Mouse (Mus musculus): ENCODE measurements around the gene Col4a3. TPM values are rescaled to one million over a fixed set of nuclear protein-coding genes. Genes with fewer than 3 reads are reported as not detected.

Gene Col4a3
- polyA plus RNA-seq, 1 experiment from 2014 or later, result 0.07 TPM

DNA sequence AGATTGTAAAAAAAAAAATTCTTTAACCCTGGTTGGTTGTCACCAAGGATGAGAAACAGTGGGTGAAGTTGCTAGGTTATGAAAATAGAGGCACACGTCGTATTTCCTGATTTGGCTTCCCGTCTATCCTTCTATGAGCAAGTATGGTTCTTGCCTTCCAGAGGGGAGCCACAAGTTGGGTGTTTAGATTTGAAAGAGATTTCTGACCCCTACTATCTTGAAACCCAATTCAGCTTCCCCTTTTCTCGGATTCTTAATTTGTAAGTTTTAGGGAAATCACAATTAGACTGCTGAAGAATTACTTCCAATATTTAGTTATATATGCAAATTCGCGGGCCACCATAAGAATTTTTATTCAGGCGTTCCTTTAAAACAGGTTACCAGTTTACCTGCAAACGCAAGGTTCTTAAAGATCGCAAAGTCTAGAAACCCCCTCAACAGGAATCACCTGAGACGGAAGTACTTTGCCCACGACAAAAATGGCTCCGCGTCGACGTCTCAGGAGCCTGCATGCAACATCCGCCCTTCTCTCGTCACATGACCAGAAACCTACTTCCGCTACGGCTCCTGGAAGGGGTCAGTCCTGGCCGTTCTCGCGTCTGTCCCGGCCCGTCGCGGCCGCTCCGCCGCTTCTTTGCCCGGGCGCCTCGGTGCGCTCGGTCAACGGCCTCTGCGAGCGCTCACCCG is 137.8 kb downstream of the Col4a3 start, which contains the start of gene Mff:
Gene Mff, plus strand, starts transcription at position 552 of the 687 bp plus-strand sequence.
- peak within 1 kb of the TSS; percentile 91 for H3K4me3 ChIP-seq
- no peaks in the 10 kb centered on the region for H3K9me3 ChIP-seq (replicated peaks)
- H3K4me1 ChIP-seq, result peaks cover 10% of the 10 kb centered on the region
- H3K27ac ChIP-seq (replicated peaks), result peak within 1 kb of the TSS; percentile 96
- H3K36me3 ChIP-seq, result peaks cover 20% of the 10 kb centered on the region
- DNase-seq (ENCODE audit: low spot score), result peak; percentile 93
- 9% methylated on average over 38 of the region's 38 CpGs for whole genome bisulfite sequencing
- H3K27me3 ChIP-seq (ENCODE audit: low read depth, poor library complexity, severe bottlenecking), result peaks cover 16% of the 10 kb centered on the region

DNA sequence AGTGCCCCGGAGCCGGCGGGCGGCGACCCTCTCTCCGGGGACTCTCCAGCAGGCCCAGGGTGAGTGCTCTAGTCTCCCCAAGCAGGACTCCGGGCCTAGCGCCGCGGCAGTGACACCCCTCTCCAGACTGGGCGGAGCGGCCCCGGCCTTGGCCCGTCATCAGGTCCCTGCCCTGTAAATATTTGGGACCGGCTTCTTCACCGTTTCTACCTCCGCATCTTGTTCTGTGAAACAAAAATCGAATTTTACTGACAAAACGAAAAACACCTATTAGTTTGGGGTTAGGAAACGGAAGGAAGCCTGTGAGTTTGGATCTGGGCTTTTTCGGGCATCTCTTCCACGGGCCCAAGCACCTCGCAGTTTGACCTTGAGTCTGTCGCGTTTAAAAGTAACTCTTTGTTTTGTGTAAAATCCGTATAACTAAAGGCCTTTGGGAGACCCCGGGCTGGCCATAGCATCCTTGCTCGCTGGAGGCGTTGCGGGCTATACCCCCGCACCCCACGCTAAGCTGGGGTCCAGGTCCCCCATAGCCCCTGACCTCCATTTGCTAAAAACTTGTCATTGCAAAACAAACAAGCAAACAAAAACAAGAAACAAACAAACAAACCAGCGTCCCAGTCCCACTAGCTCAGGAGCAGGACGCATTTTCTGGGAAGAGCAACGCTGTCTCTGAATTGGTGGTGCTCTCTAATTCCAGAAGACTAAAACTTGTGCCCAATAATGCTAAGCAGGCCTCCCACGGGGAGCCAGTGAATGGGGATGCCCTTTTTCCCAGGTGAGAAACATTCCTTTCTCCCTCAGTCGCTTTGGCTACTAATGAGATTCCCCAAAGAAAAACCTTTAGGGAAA is 138.5 kb downstream of the Col4a3 start:
- H3K9me3 ChIP-seq (replicated peaks), result no peaks in the 10 kb centered on the region
- peaks cover 10% of the 10 kb centered on the region for H3K4me1 ChIP-seq
- H3K4me3 ChIP-seq, result peak overlapping the region; percentile 91
- no peak for DNase-seq (ENCODE audit: low spot score)
- WGBS, result 2% methylated on average over 37 of the region's 37 CpGs
- peaks cover 27% of the 10 kb centered on the region for H3K36me3 ChIP-seq
- peaks cover 16% of the 10 kb centered on the region for H3K27me3 ChIP-seq (ENCODE audit: low read depth, poor library complexity, severe bottlenecking)
- H3K27ac ChIP-seq (replicated peaks), result peak overlapping the region; percentile 96

DNA sequence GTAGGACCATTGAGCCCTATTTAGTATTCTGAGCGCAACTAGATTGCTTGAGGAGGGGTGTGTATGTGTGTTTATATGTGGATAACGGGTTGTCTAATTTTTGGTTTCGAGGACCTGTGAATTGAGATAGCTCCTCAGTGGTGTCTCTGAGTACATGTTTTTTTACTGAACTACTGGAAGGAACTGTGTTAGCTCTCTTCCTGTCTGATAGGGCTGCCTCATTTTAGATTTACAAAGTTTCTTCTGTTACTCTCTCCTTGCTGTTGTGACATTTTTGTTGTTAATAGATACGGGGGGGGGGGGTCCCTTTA is 139.1 kb downstream of the Col4a3 start:
- WGBS, result 52% methylated on average over 4 of the region's 4 CpGs
- H3K4me1 ChIP-seq, result peaks cover 10% of the 10 kb centered on the region
- DNase-seq (ENCODE audit: low spot score), result no peak
- no peak overlapping the region for H3K27ac ChIP-seq (replicated peaks)
- H3K36me3 ChIP-seq, result peaks cover 33% of the 10 kb centered on the region
- no peaks in the 10 kb centered on the region for H3K9me3 ChIP-seq (replicated peaks)
- peaks cover 16% of the 10 kb centered on the region for H3K27me3 ChIP-seq (ENCODE audit: low read depth, poor library complexity, severe bottlenecking)
- H3K4me3 ChIP-seq, result peak overlapping the region; percentile 91

DNA sequence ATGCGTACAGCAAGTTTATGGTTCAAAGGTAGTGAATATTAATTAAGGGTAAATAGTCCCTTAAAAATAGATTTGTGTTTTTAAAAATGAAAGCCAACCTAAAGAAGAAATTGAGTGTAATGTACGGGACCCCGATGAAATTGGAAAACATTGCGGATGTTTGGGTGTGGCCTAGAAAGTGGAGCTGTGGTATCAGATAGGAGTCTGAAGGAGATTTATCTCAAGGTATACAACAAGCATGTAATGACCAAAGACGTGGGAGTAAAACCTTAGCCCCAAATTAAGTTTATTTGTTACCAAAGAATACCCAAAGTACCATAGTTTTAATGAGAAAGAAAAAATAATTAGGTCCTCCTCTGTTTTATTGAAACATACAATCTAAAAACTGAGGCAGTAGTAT is 139.8 kb downstream of the Col4a3 start:
- H3K4me3 ChIP-seq, result no peak overlapping the region
- peaks cover 16% of the 10 kb centered on the region for H3K27me3 ChIP-seq (ENCODE audit: low read depth, poor library complexity, severe bottlenecking)
- WGBS, result 95% methylated on average over 5 of the region's 5 CpGs
- no peak for DNase-seq (ENCODE audit: low spot score)
- peaks cover 10% of the 10 kb centered on the region for H3K4me1 ChIP-seq
- H3K27ac ChIP-seq (replicated peaks), result no peak overlapping the region
- H3K36me3 ChIP-seq, result peaks cover 40% of the 10 kb centered on the region
- no peaks in the 10 kb centered on the region for H3K9me3 ChIP-seq (replicated peaks)

DNA sequence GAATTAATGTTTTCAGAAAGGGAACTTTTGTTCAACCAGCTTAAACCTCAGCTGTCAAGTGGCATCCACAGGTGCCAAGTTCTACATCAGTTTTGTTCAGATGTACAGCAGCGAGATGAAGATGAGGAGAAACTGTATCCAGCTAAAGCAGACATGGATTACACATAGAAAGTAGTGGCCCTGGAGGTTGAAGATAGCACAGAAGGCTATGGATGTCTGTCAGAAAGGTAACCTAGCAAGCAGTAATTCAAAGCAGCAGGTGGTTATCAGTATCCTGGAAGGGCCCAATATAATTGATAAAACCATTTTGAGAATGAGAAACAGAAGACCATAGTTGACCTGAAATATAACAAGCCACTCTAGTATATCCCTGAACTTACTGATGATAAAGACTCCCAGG is 146.6 kb downstream of the Col4a3 start:
- no peaks in the 10 kb centered on the region for H3K9me3 ChIP-seq (replicated peaks)
- H3K36me3 ChIP-seq, result peaks cover 97% of the 10 kb centered on the region
- no peak for DNase-seq (ENCODE audit: low spot score)
- H3K4me3 ChIP-seq, result no peak overlapping the region
- H3K27me3 ChIP-seq (ENCODE audit: low read depth, poor library complexity, severe bottlenecking), result no peaks in the 10 kb centered on the region
- H3K27ac ChIP-seq (replicated peaks), result no peak overlapping the region
- whole genome bisulfite sequencing, result 86% methylated on average over 1 of the region's 1 CpGs
- no peaks in the 10 kb centered on the region for H3K4me1 ChIP-seq

DNA sequence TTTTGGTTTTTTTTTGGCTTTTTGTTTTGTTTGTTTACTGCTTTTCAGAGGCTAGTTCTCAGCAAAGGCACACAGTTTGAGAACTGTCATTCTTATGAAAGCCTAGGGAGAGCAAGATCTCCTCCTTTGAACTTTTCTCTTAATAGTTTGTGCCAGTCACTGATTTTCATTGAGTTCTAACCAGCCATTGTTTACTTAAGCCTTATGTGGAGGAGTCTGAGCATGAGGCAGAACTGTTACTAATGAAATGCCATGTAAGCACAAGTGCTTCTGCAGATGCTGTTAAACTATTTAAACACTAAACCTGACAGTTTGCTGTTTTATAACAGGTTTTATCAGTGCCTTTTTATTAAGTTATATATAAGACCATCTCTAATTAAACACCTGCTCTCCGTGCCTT is 151.3 kb downstream of the Col4a3 start:
- Histone ChIP-seq H3K4me1 (no peaks in the 10 kb centered on the region), H3K9me3 (replicated peaks) (no peaks in the 10 kb centered on the region), H3K4me3 (no peak overlapping the region), H3K27ac (replicated peaks) (no peak overlapping the region), H3K36me3 (peaks cover 80% of the 10 kb centered on the region), H3K27me3 (ENCODE audit: low read depth, poor library complexity, severe bottlenecking) (no peaks in the 10 kb centered on the region)
- DNase-seq (ENCODE audit: low spot score), result no peak
- 92% methylated on average over 1 of the region's 1 CpGs for WGBS

DNA sequence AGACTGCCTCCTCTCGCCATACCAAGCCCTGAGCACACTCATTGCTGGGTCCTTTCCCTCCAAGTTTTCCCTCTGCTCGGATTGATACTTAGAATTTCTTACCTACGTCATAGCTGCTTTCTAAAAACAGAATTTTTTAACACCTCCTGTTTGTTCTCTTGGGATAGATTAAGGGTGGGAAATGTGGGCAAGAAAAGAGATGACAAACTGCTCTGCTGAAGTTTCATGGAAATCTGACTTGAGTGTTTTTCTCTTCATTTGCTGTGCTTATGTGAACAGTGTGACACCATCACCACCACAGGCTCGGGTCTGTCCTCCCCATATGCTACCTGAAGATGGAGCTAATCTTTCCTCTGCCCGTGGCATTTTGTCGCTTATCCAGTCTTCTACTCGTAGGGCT is 154.8 kb downstream of the Col4a3 start:
- H3K9me3 ChIP-seq (replicated peaks), result no peaks in the 10 kb centered on the region
- no peak overlapping the region for H3K4me3 ChIP-seq
- 87% methylated on average over 7 of the region's 7 CpGs for WGBS
- H3K36me3 ChIP-seq, result peaks cover 52% of the 10 kb centered on the region
- H3K27ac ChIP-seq (replicated peaks), result no peak overlapping the region
- H3K27me3 ChIP-seq (ENCODE audit: low read depth, poor library complexity, severe bottlenecking), result no peaks in the 10 kb centered on the region
- no peaks in the 10 kb centered on the region for H3K4me1 ChIP-seq
- DNase-seq (ENCODE audit: low spot score), result no peak

DNA sequence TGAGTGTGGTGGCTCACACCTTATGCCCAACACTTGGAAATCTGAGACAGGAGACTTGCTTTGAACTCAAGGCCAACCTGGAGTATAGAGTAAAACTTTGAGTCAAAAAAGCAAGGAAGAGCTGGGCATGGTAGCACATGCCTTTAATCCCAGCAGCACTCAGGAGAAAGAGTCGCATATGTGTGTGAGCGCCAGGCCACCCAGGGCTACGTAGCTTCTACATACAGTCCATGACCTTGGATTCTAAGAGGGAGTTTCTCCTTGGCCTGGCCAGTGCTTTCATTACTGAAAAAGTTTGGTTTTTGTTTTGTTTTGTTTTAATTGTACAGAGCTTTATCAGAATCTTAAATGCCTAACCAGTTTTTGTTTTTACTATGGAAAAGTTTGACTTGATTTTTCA is 157.2 kb downstream of the Col4a3 start:
- no peaks in the 10 kb centered on the region for H3K27me3 ChIP-seq (ENCODE audit: low read depth, poor library complexity, severe bottlenecking)
- H3K36me3 ChIP-seq, result peaks cover 38% of the 10 kb centered on the region
- no peak overlapping the region for H3K4me3 ChIP-seq
- 93% methylated on average over 3 of the region's 3 CpGs for WGBS
- H3K27ac ChIP-seq (replicated peaks), result no peak overlapping the region
- H3K9me3 ChIP-seq (replicated peaks), result no peaks in the 10 kb centered on the region
- no peaks in the 10 kb centered on the region for H3K4me1 ChIP-seq
- DNase-seq (ENCODE audit: low spot score), result no peak

DNA sequence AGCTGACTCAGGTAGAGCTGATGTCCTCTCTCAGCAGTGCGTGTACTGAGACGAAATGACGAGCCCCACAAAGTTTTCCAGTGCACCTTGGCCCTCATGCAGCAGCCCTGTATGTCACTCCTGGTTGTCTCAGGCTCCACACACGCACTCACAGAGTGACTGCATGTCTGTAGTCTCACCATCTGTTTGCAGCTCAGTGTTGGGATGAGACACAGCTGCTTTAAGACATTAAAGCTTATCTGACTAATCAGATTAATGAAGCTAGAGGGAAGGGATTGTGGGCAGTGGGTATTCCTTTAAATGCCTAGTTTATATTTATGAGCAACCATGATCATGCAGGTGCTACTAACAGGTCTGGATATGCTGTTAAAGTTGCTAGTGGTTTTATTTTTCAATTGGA is 159.7 kb downstream of the Col4a3 start:
- no peak overlapping the region for H3K4me3 ChIP-seq
- peaks cover 35% of the 10 kb centered on the region for H3K36me3 ChIP-seq
- H3K9me3 ChIP-seq (replicated peaks), result no peaks in the 10 kb centered on the region
- DNase-seq (ENCODE audit: low spot score), result no peak
- 95% methylated on average over 4 of the region's 4 CpGs for WGBS
- H3K27ac ChIP-seq (replicated peaks), result no peak overlapping the region
- no peaks in the 10 kb centered on the region for H3K4me1 ChIP-seq
- no peaks in the 10 kb centered on the region for H3K27me3 ChIP-seq (ENCODE audit: low read depth, poor library complexity, severe bottlenecking)

DNA sequence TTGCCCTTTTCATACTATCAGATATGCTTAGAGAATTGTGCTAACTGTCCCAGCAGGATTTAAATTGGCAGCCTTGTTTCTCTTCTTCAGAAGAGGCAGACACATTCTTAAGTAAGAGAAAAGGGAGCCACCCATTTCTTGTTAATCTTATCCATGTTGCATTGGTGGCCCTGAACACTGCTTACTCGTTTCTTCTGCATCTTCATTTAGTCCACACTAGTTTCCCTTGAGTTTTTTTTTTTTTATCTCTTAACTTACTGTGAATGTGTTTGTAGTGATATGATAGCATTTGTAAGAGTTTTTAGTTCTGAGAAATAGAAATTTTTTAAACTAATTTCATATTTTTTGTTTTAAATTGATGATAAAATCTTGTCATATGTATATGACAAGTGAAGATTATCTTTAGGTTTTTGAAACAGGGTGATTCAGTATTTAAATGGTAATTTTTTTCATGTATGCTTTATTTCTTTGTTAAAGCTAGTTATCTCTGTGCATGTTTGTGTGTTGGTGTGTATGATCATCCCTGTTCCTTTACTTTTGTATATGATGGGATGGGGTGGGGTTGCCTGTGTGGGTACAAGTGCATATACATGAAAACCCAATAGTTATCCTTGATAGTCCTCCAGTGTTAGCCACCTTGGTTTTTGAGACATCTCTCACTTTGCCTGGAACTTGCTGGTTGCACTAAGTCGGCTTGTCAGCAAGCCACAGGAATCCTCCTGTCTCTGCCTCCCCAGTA is 161.2 kb downstream of the Col4a3 start:
- WGBS, result 89% methylated on average over 2 of the region's 2 CpGs
- no peaks in the 10 kb centered on the region for H3K9me3 ChIP-seq (replicated peaks)
- no peak for DNase-seq (ENCODE audit: low spot score)
- H3K4me3 ChIP-seq, result no peak overlapping the region
- peaks cover 36% of the 10 kb centered on the region for H3K36me3 ChIP-seq
- H3K27ac ChIP-seq (replicated peaks), result no peak overlapping the region
- no peaks in the 10 kb centered on the region for H3K27me3 ChIP-seq (ENCODE audit: low read depth, poor library complexity, severe bottlenecking)
- no peaks in the 10 kb centered on the region for H3K4me1 ChIP-seq

DNA sequence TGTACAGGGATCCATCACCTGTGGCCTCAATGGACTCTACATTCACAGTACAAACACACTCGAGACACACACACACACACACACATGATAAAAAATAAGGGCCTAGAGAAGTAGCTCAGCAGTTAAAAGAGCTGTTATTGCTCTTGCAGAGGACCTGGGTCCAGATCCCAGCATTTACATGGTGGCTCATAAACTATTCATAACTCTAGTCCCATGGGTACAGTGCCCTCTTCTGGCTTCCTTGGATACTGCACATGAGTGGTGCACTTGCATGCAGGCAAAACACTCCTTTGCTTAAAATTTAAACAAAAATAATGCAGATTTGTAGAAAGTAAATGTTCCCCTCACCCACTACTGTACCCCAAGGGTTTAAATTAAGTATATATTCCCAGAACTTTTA is 172.8 kb downstream of the Col4a3 start:
- 86% methylated on average over 1 of the region's 1 CpGs for WGBS
- no peaks in the 10 kb centered on the region for H3K4me1 ChIP-seq
- no peaks in the 10 kb centered on the region for H3K27me3 ChIP-seq (ENCODE audit: low read depth, poor library complexity, severe bottlenecking)
- H3K36me3 ChIP-seq, result peaks cover 55% of the 10 kb centered on the region
- no peak for DNase-seq (ENCODE audit: low spot score)
- H3K4me3 ChIP-seq, result no peak overlapping the region
- no peak overlapping the region for H3K27ac ChIP-seq (replicated peaks)
- 0 out of 2 replicates have a peak, but pooled peaks cover 6% of the 10 kb centered on the region for H3K9me3 ChIP-seq (replicated peaks)

DNA sequence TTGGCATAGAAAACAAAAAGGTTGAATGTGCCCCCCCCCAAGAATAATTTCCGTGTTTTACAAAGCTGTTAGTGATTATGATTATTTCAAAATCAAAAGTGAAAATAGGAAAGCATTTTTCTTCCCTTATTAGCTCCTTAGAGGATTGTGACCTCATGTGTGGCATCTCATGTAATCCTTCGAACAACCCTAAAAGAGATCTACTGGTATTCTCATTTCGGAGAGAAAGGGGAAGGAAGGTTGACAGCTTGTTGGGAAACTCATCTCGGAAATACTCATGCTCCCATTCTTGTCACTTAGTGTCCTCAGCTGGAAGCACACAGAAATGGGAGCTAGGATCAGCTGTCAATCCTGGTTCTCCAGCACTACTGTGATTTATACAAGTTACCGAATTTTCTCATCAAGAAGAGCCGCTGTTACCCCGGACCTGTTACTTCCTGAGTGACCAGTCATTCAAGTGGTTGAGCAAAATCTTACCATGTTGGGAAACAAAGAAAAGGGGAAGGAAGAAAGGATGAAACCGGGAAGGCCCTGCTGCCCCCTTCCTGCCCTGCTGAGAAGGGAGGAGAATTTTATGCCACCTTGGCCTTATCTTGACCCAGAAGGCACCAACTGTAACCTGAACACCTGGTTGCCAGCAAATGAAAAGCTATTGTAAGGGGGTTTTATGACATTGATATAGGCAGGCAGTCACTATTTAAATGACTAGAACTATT is 174.9 kb downstream of the Col4a3 start:
- Histone ChIP-seq H3K9me3 (replicated peaks) (0 out of 2 replicates have a peak, but pooled peaks cover 6% of the 10 kb centered on the region), H3K4me1 (no peaks in the 10 kb centered on the region), H3K27ac (replicated peaks) (no peak overlapping the region), H3K4me3 (no peak overlapping the region), H3K27me3 (ENCODE audit: low read depth, poor library complexity, severe bottlenecking) (no peaks in the 10 kb centered on the region), H3K36me3 (peaks cover 34% of the 10 kb centered on the region)
- WGBS, result 92% methylated on average over 8 of the region's 8 CpGs
- no peak for DNase-seq (ENCODE audit: low spot score)
